Mouse (Mus musculus): Measurements from ENCODE around the gene AI837181.

AI837181 gene

DNA sequence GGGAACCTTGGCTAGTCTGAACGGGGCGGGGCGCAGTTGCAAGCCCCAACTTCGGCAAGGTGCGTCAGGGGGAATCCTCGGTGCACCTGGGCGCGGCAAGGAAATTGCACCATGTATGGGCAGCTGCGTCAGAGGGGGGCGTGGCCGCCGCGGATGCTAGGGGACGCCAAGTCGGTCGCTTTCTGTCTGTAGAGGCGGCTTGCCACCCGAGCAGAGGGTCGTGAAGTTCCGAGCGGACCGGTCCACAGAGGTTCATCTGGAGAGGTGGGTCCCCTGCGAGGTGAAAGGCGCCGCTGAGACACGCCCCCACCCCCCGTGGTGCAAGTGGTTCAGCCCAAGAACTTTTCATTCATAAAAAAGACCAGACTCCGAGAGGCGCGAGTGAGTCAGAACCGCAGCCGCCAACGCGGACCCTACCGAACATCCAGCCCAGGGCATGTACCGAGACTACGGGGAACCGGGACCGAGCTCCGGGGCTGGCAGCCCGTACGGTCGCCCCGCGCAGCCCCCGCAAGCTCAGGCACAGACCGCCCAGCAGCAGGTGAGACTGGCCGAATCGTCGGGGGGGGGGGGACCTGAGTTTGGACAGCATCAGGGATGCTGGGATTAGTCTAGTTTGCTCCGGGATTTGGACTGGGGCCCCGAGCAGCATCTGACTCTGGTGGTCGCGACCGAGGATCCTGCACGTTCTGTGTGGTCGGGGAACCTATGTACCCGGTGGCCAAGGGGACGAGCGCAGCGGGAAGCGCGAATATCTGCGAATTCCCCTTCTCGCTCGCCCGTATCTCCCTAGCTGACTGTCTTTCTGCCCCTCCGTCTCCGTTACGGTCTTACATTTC lies 22.8 kb downstream of the AI837181 start, which contains the start of gene Fosl1:
Gene Fosl1 (plus strand): TSS at position 33 of the 839 bp plus-strand sequence.
- peak; percentile 61 to 85 for DNase-seq

GRCm38 (mm10) chr19:5448354-5449150 lies 23.6 kb downstream of the AI837181 start:
- DNase-seq = peak in 1 of 2 experiments; percentile 33

- no peak for DNase-seq
Observed at GRCm38 (mm10) chr19:5449673-5450072, 24.7 kb downstream of the AI837181 start.

DNA sequence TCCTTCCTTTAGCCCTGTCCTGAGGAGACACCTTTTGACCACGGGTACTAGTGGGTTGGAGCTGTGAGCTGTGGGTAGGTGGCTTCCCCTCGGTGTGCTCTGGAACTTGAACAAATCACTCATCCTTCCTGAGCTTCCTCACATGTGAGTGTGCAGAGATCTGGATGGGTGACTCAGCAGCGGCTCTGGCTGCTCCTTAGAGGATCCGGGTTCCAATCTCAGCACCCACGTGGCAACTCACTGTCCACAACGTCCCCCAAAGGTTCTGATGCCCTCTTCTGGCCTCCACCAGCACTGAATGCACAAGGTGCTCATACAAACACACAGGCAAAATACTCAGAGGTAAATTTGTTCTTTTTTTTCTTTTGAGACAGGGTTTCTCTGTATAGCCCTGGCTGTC lies 26.8 kb downstream of the AI837181 start:
- DNase-seq = no peak

DNA sequence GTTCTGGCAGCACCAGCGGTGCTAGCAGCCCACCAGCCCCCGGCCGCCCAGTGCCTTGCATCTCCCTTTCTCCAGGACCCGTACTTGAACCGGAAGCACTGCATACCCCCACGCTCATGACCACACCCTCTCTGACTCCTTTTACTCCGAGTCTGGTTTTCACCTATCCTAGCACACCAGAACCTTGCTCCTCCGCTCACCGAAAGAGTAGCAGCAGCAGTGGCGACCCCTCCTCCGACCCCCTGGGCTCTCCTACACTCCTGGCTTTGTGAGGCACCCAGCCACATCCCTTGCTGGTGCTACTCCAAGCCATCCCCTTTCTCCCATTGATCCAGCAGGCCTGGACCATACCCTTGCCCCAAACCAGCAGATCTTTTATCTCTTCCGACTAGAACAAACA lies 30.1 kb downstream of the AI837181 start:
- DNase-seq = no peak

GRCm38 (mm10) chr19:5455568-5455967 lies 30.6 kb downstream of the AI837181 start:
- peak in 1 of 2 experiments; percentile 31 for DNase-seq

GRCm38 (mm10) chr19:5456241-5456921 lies 31.4 kb downstream of the AI837181 start:
- peak; percentile 49 to 57 for DNase-seq

DNA sequence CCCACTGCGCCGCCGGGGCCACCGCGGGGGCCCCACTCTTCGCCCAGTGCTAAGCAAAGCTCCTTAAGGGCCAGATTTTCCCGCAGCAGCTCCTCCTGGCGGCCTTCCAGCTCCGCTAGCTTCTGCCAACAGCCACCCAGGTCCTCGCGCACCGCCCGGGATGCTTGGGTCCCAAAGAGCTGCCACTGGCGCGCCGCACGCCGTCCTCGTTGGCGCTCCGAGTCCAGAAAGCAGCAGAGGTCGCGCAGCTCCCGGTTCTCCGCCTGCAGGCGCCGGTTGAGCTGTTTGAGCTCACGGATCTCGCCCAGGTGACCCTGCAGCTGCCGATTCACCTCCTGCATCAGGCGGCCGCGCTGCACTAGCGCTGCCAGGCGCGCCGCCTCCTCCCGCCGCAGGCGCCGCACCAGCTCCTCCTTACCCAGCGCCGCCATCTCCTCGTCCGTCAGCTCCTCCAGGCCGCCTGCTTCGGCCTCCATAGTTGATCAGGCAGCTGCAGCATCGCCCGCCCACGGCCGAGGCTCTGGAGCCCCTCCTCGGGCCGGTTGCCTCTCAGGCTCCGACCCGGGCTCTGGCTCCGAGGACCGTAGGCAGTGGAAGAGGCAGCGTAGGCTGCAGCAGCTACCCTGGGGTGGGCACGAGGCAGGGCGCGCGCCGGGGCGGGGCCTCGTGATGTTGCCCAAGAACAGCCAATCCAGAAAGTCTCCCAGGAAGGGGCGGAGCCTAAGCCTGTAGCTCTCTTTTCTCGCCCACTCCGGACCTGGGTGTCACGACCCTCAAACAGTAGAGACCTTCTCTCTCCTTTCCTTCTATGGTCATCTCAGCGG lies 32.2 kb downstream of the AI837181 start:
- peak; percentile 97 to 99 for DNase-seq

- no peak for DNase-seq
Observed at GRCm38 (mm10) chr19:5457746-5458442, 33.0 kb downstream of the AI837181 start, which contains the start of gene Ccdc85b. Gene Ccdc85b, minus strand, starts transcription at chr19:5457894.

DNA sequence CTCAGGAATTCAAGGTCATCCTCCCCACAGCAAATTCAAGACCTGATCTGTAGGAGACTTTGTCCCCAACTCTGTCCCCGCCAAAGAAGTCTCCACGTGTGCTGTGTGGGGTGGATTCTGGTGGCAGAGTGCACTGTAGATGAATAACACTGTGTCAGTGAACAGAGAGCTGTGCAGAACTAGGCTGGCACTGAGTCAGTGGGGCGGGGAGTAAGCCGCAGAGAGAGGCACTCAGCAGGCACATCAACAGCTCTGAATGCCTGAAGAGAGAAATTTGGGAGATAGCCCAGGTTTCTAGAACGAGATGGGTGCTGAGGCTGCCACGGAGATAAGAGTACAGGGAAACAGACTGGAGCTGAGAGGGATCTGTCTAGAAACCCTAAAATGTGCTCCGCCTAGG lies 34.1 kb downstream of the AI837181 start:
- DNase-seq = peak; percentile 47 to 58

- DNase-seq = no peak
Observed at GRCm38 (mm10) chr19:5459896-5460295, 35.0 kb downstream of the AI837181 start.

- DNase-seq = peak; percentile 87 to 92
Observed at GRCm38 (mm10) chr19:5460465-5460911, 35.5 kb downstream of the AI837181 start, which contains the start of gene Fibp. Gene Fibp, plus strand, starts transcription at chr19:5460615.

- no peak for DNase-seq
Observed at GRCm38 (mm10) chr19:5461411-5461810, 36.5 kb downstream of the AI837181 start.

DNA sequence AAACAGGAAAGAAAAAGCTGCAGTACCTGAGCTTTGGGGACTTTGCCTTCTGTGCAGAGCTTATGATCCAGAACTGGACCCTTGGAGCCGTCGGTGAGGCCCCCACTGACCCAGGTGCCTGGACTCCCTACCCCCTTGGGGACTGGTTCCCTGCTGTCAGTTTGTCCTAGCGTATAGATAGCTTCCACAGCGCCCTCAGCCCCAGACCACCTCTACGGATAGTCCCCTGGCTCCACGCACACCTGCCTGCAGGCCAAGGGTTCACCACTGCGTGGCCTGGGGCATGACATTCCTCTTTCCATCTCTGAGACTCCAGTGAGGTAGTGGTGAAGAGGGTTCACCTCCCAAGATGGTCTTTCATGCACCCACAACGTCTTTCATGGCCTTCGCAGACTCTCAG lies 38.3 kb downstream of the AI837181 start:
- DNase-seq = no peak

DNA sequence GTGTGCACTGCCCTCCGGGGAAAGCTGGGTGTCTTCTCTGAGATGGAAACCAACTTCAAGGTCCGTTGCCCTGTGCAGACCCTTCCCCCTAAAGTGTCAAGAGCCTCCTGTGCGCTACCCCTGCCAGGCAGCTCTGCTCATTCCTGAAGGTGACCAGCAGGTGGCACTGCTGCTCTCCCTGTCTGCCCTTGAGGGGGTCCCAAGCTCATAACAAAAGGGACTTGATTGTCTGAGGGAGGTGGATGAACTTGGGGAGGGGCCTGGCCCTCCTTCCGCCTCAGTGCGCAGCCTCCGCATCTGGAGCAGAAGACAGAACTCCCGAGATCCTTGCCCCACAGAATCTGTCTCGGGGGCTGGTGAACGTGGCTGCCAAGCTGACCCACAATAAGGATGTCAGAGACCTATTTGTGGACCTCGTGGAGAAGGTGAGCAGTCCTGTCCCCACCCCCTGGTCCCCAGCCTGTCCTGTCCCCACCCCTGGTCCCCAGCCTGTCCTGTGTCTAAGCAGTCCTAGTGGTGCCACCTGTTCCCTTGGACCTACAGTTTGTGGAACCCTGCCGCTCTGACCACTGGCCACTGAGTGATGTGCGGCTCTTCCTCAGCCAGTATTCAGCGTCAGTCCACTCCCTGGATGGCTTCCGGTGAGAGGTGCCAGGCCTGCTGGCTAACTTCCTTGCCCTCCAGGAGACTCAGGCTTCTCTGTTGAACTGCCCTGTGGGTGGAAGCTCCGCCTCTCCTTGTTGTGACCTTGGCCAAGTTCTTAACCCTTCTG lies 39.0 kb downstream of the AI837181 start:
- DNase-seq = peak; percentile 60 to 69

DNA sequence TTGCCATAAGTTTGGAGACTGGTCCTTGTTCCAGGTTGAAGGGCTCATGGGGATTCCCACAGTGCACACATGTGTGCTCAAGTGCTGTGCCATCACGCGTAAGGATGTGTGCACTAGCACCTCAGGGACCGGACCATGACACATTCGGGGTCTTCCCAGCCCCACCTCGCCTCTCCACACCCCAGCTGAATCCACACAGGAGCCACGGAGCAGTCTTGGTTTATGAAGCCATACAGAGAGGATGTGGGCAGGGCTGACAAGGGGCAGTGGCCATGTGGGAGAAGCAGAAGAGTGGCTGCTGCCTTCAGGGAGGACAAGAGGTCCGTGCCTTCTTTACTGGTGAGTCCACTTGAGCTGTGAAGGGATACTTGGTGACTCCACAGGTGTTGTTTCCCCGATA lies 40.1 kb downstream of the AI837181 start:
- DNase-seq = no peak

DNA sequence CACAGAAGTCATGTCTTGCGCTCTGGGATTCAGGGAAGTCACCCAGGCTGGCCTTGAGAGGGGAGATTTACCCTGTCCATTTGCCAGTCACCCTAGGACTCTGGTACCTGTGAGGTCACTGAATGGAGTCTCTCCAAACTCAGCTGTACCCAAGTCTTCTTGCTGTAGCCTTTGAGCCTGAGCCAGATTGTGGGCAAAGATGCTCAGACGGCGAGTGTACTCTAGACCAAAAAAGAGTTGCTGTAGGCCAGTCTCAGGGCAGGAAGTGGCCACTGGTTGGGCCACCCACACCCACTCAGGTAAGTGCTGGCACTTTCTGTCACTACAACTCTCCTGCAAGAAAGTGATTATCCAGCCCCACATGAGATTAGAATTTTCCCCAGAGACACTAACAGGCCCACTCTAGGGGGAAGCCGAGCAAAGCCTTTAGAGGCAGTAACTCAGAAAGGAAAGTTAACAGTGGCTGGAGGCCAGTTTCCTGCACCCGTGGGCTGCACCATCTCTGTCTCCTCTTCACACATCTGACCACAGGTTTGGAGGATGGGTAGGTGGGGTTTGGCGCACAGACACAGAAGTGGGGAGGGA lies 42.1 kb downstream of the AI837181 start:
- DNase-seq = no peak

- DNase-seq = no peak
Observed at GRCm38 (mm10) chr19:5468374-5468773, 43.4 kb downstream of the AI837181 start, which contains the start of gene Ctsw. Gene Ctsw, minus strand, starts transcription at chr19:5468507.

GRCm38 (mm10) chr19:5471846-5472245 lies 46.9 kb downstream of the AI837181 start:
- no peak for DNase-seq

GRCm38 (mm10) chr19:5472857-5473256 lies 47.9 kb downstream of the AI837181 start:
- no peak for DNase-seq
